12 mouse cellular contexts compared by ENCODE assay signal in the genomic region with DNA sequence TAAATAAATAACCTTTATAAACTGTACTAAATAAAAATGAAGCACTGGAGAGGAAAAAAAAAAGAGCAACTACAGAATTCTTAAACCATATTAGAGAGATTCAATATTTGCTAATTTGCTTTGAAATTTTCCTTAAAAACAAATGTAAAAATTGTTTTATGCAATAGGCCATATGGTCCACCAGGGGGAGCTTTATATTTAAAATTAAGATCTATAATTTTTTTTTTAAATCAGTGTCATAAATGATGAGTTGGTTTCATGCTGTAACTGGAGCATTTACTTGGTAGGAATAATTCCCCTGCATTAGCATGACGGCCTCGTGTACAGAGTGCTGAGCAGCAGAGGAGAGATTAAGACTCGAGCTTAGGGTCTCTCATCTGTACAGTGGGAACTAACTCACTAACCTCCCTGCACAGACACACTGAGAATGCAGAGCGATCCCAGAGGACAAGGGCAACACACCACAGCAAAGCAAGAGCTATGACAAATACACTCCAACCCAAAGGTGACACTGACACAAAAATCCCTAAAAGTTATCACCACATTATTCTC. TPM values are rescaled to one million over a fixed set of nuclear protein-coding genes. Genes with fewer than 3 reads are reported as not detected.
DNase-seq lines count a peak whose midpoint lies in the region; ATAC-seq and TF ChIP-seq lines count a peak whose summit lies in the region.
"Had no signal": no experiment of that assay in that cellular context is flagged by ENCODE, and none has a peak within 500 bp of the region (broad histone marks: within the 10 kb centered on the region; RNA-seq: fewer than 3 reads in every experiment).

No protein-coding gene starts in this region.

- no peaks in the 10 kb centered on the region for H3K4me1 ChIP-seq in intestine, postnatal 0 days (replicated peaks; ENCODE audit: control insufficient read depth, insufficient read depth, low read length)
- 0 out of 2 replicates have a peak, but pooled peaks cover 2% of the 10 kb centered on the region for H3K4me1 ChIP-seq in intestine, embryonic 15.5 days (replicated peaks)

- H3K36me3 ChIP-seq in intestine, postnatal 0 days (ENCODE audit: control insufficient read depth, insufficient read depth): peaks cover 51% of the 10 kb centered on the region
- peaks cover 20% of the 10 kb centered on the region for H3K36me3 ChIP-seq in intestine, embryonic 15.5 days

- H3K4me2 ChIP-seq in intestine, postnatal 0 days (replicated peaks; ENCODE audit: low read depth): no peak overlapping the region
- no peak overlapping the region for H3K4me2 ChIP-seq in intestine, embryonic 15.5 days (replicated peaks)
- H3K4me2 ChIP-seq: limb, embryonic 12.5 days had no signal

- no peak for ATAC-seq in intestine, postnatal 0 days
- no peak for ATAC-seq in intestine, embryonic 15.5 days
- ATAC-seq in erythroblast, adult 5-6 weeks (replicated peaks; ENCODE audit: low FRiP score, poor library complexity, severe bottlenecking): peak; percentile 49; the same call in 1 of the 2 replicates

- no peaks in the 10 kb centered on the region for H3K27me3 ChIP-seq in intestine, postnatal 0 days (replicated peaks; ENCODE audit: control insufficient read depth, insufficient read depth, low read length)
- no peaks in the 10 kb centered on the region for H3K27me3 ChIP-seq in intestine, embryonic 15.5 days (replicated peaks)
- H3K27me3 ChIP-seq: limb, embryonic 12.5 days had no signal

- H3K4me3 ChIP-seq in intestine, postnatal 0 days (ENCODE audit: low read depth, low read length): no peak overlapping the region
- no peak overlapping the region for H3K4me3 ChIP-seq in intestine, embryonic 15.5 days (replicated peaks)
- H3K4me3 ChIP-seq: limb, embryonic 12.5 days; myocyte had no signal

- TF ChIP-seq CTCF in intestine, postnatal 0 days (IDR thresholded peaks at IDR 0.05; ENCODE audit: low read depth): peak; percentile 36

- WGBS in intestine, postnatal 0 days: 82% methylated on average over 4 of the region's 4 CpGs
- WGBS in intestine, embryonic 15.5 days: 80% methylated on average over 4 of the region's 4 CpGs

- peak; percentile 48 for DNase-seq in 416B (ENCODE audit: low read depth)
- peak; percentile 7 to 8 for DNase-seq in B cell, adult 2 months
- no peak for DNase-seq in cerebellum, adult 9-11 months
- no peak for DNase-seq in ovary, postnatal 36 days (ENCODE audit: low spot score)
- DNase-seq: cerebellum, postnatal 14 days; kidney, adult 11 months; lung, postnatal 14 days had no signal

- no peak overlapping the region for H3K9ac ChIP-seq in intestine, postnatal 0 days (ENCODE audit: low read depth, low read length)
- no peak overlapping the region for H3K9ac ChIP-seq in intestine, embryonic 15.5 days
- H3K9ac ChIP-seq: limb, embryonic 12.5 days had no signal

- no peak overlapping the region for H3K27ac ChIP-seq in intestine, postnatal 0 days (ENCODE audit: low read depth, low read length)
- H3K27ac ChIP-seq in intestine, embryonic 15.5 days: no peak overlapping the region
- H3K27ac ChIP-seq: limb, embryonic 12.5 days had no signal

- H3K9me3 ChIP-seq in intestine, postnatal 0 days (ENCODE audit: control insufficient read depth): no peaks in the 10 kb centered on the region
- H3K9me3 ChIP-seq in intestine, embryonic 15.5 days: no peaks in the 10 kb centered on the region
- H3K9me3 ChIP-seq: limb, embryonic 12.5 days had no signal

RNA-seq across cellular contexts. Expression of a gene that starts 6.1 kb away (rescaled TPM):
- polyA plus RNA-seq in intestine, postnatal 0 days (2015; fragmentation: Nextera tagmentation; extraction: Ambion mirVana): 134 and 148 TPM in 2 replicates
- 243 and 247 TPM in 2 replicates for polyA plus RNA-seq in intestine, embryonic 15.5 days (2015; fragmentation: Nextera tagmentation; extraction: Ambion mirVana)
- total RNA-seq in erythroblast, adult 5-6 weeks (2015; ENCODE audit: low replicate concordance): 55.8 and 124 TPM in 2 replicates
- 83.9 and 94.1 TPM in 2 replicates for total RNA-seq in erythroblast, adult 5-6 weeks (2017; ENCODE audit: low replicate concordance)

Comparison
In these comparisons a context has a peak if more than half of its experiments do, and no peak if none do; other contexts are left out.
1. DNase-seq: peak in 416B (single experiment) and B cell, adult 2 months (2 of 2); none in cerebellum, adult 9-11 months (single experiment) and ovary, postnatal 36 days (single experiment).